Mouse (Mus musculus): Measurements from ENCODE around the gene 1110057P08Rik. TPM values are rescaled to one million over a fixed set of nuclear protein-coding genes. Genes with fewer than 3 reads are reported as not detected.

The 1110057P08Rik gene
- not detected for polyA plus RNA-seq (2017; shearing (Covaris generic))

GRCm38 (mm10) chr16:89174435-89174834 lies at the start of gene 1110057P08Rik:
1110057P08Rik (plus strand) TSS chr16:89174735.

GRCm38 (mm10) chr16:89140551-89140950 lies 34.0 kb upstream of the 1110057P08Rik start, which contains the start of gene Gm6358:
Gm6358 (plus strand) TSS chr16:89140851.

GRCm38 (mm10) chr16:89150786-89151185 lies 23.7 kb upstream of the 1110057P08Rik start, which contains the start of gene Gm10061:
Gm10061 (plus strand) TSS chr16:89151086.

GRCm38 (mm10) chr16:89157652-89158051 lies 16.9 kb upstream of the 1110057P08Rik start, which contains the start of gene Gm9789:
Gm9789 (plus strand) TSS chr16:89157952.

GRCm38 (mm10) chr16:89169190-89169589 lies 5.3 kb upstream of the 1110057P08Rik start, which contains the start of gene Gm7735:
Gm7735 (plus strand) TSS chr16:89169490.

GRCm38 (mm10) chr16:89205561-89205960 lies 31.0 kb downstream of the 1110057P08Rik start, which contains the start of gene Krtap20-2:
Krtap20-2 (plus strand) TSS chr16:89205861.

Other genes with a start within 250 kb of the 1110057P08Rik start
- not detected for gene Krtap19-9b, start 242.5 kb upstream of the 1110057P08Rik start, polyA plus RNA-seq (2017; shearing (Covaris generic))
- not detected for gene Krtap16-3, start 211.9 kb upstream of the 1110057P08Rik start, polyA plus RNA-seq (2017; shearing (Covaris generic))
- not detected for gene Krtap22-2, start 164.0 kb upstream of the 1110057P08Rik start, polyA plus RNA-seq (2017; shearing (Covaris generic))
- not detected for gene Gm10229, start 159.5 kb upstream of the 1110057P08Rik start, polyA plus RNA-seq (2017; shearing (Covaris generic))
- not detected for gene Krtap6-1, start 143.0 kb upstream of the 1110057P08Rik start, polyA plus RNA-seq (2017; shearing (Covaris generic))
- not detected for gene Gm10228, start 133.3 kb upstream of the 1110057P08Rik start, polyA plus RNA-seq (2017; shearing (Covaris generic))
- not detected for gene Krtap6-5, start 126.9 kb upstream of the 1110057P08Rik start, polyA plus RNA-seq (2017; shearing (Covaris generic))
- not detected for gene 1110025L11Rik, start 110.7 kb upstream of the 1110057P08Rik start, polyA plus RNA-seq (2017; shearing (Covaris generic))
- not detected for gene Krtap6-3, start 90.7 kb upstream of the 1110057P08Rik start, polyA plus RNA-seq (2017; shearing (Covaris generic))
- not detected for gene Gm6358, start 33.9 kb upstream of the 1110057P08Rik start, polyA plus RNA-seq (2017; shearing (Covaris generic))
- gene Gm10061, start 23.6 kb upstream of the 1110057P08Rik start, polyA plus RNA-seq (2017; shearing (Covaris generic)): not detected
- gene Gm9789, start 16.8 kb upstream of the 1110057P08Rik start, polyA plus RNA-seq (2017; shearing (Covaris generic)): not detected
- not detected for gene Gm7735, start 5.2 kb upstream of the 1110057P08Rik start, polyA plus RNA-seq (2017; shearing (Covaris generic))
- not detected for gene Krtap20-2, start 31.1 kb downstream of the 1110057P08Rik start, polyA plus RNA-seq (2017; shearing (Covaris generic))
- gene Krtap21-1, start 229.1 kb downstream of the 1110057P08Rik start, polyA plus RNA-seq (2017; shearing (Covaris generic)): not detected
- not detected for gene Krtap6-2, start 245.4 kb downstream of the 1110057P08Rik start, polyA plus RNA-seq (2017; shearing (Covaris generic))

All from effector memory CD4-positive, alpha-beta T cell, adult 7 months (primary cell).